Mouse (Mus musculus): Measurements from ENCODE around the gene Snf8.

The Snf8 gene

GRCm38 (mm10) chr11:96034596-96035052 is at the start of gene Snf8:
TSS of gene Snf8 (plus strand) at chr11:96034885.
- peak; percentile 88 to 94 for DNase-seq (ENCODE audit: low spot score in 2 of 2)

- DNase-seq (ENCODE audit: low spot score in 2 of 2), result no peak
Measured at GRCm38 (mm10) chr11:95987854-95988447, 46.7 kb upstream of the Snf8 start.

DNA sequence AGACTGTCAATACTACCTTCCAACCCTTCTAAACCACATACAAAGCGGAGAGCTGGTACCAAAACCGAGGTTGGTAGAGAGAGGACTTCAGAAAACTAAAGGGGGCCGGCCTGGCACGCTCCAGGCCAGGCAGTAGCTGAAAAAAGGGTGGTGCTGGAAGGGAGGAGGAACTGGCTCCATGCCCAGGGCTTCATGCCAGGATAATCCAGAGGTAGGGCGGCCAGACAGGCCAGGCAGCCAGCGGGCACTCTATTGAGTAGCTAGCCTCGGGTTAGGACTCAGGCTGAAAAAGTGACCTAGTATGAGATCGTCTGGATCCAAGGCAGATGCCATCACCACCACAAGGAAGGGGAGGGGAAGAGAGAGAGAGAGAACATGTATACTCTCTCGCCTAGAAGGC is 46.2 kb upstream of the Snf8 start:
- DNase-seq (ENCODE audit: low spot score in 2 of 2), result peak; percentile 68 to 75

DNA sequence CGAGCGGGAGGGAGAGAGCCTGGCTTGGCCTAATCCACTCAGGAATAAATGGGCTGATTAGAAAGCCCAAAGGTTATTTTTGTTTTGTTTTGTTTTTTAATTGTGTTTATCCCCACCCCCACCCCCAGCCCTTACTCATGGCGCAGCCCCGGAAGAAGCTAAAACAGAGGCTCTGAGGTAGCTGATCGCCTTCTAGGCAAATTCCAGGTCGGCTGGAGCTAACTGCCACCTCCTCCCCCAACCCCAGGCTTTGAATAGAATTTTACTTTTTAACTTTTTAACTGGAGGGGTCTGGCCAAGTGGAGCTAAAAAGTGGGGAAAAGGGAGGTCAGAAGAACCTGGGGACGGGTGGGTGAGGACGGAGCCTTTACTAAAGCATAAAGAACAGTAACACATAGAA is 44.8 kb upstream of the Snf8 start:
- DNase-seq (ENCODE audit: low spot score in 2 of 2), result no peak

DNA sequence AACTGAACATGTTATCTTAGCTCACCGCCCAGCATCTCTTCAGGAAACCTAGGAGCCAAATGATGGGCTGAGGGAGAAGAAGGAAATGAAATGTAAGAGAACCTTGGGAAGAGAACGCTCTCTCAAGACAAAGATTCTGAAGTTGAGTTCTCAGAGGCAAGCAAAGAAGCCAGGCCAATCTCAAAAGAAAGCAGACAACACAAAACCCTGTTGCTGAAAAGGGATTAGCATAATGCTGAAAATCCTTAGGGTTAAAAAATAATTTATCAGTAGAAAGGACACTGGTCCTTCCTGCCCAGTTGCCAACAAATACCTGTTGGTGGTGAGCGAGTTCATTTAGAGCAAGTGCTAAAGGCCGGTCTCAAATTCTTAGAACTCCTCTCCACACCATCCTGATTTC is 44.3 kb upstream of the Snf8 start:
- no peak for DNase-seq (ENCODE audit: low spot score in 2 of 2)

- no peak for DNase-seq (ENCODE audit: low spot score in 2 of 2)
Measured at GRCm38 (mm10) chr11:95990886-95991708, 43.6 kb upstream of the Snf8 start.

DNA sequence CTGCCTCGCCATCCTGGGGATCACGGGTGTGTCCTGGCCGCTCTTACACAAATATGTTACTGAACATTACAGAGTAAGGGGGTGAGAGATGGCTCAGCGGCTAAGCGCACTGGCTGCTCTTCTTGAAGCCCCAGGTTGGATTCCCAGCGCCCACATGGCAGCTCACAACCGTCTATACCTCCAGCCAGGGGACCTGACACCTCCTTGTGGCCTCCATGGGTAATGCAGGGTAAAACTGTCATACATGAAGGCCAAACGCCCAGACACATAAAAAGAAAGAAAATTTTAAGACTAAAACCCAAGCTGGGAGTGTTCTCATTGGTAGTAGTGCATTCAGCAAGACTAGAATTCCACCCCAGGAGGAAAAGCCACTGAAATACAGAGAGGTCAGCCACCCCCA is 40.5 kb upstream of the Snf8 start:
- no peak for DNase-seq (ENCODE audit: low spot score in 2 of 2)

DNA sequence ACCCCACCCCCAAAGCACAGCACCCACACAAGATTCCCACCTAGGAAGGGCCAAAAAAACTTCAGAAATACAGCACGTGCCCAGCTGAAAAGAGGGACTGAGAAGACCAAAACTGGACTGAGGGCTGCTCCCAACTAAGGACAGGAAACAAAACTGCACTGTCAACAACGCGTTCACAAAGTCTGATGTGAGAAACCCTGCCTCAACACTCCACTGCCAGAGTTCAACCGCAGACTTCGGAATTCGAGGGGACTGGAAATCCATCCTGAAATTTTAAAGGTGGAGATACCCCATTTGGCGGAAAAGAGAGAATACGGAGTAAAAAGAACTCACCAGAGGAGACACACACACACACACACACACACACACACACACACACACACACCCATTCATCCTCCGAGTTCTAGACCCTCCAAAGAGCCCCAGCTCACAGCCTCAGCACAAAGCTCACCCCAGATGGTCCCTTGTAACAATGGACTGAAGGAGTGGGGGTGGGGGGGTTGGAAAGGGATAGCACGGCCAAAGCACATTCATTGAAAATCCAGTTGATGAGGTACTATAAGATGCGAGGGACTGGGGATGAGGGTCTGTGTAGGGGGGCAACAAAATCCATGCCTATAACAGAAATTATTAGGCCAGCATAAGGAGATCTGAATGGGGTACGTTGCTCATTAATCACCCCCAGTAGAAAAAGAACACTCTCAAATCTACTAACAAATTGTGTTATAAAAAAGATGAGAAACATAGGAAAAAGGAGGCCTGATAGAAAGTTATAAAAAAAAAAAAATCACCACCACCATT is 31.4 kb upstream of the Snf8 start:
- no peak for DNase-seq (ENCODE audit: low spot score in 2 of 2)

DNA sequence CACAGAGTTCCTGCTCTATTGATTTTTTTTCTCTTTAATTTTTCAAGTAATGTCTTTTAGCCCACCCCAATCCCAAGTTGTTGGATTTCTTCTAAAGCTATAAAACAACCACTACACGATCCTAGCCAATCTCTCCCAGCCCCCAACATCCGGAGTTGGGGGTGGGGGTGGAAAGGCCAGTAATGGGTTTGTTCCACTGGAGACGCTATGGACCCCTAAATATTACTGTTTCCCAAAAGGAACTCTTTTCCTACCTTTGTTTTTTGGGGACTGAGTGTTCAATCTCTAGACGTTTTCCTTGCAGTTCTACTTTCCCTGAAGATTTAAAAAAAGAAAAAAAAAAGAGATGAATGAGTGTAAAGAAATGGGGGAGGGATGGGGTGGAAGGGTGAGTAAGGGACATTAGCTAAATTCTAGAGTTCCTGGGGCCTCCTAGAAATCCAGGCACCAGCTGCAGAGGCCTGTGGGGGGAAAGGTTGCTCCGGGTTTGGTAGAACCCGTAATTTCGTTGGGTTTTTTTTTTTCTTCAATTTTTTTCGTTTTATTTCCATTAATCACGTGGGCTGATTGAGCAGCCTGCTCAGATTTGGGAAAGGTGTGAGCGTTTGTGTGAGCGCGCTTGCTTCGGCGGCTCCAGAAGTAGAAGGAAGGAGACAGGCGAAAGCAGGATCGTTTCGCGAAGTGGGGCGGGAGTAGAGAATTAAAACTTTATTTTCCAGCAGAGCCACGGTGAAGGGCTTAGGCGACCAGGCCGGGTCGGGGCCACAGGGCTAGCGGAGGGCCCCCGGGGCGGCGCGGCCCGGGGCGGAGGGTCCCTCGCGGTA is 30.5 kb upstream of the Snf8 start:
- no peak for DNase-seq (ENCODE audit: low spot score in 2 of 2)

DNA sequence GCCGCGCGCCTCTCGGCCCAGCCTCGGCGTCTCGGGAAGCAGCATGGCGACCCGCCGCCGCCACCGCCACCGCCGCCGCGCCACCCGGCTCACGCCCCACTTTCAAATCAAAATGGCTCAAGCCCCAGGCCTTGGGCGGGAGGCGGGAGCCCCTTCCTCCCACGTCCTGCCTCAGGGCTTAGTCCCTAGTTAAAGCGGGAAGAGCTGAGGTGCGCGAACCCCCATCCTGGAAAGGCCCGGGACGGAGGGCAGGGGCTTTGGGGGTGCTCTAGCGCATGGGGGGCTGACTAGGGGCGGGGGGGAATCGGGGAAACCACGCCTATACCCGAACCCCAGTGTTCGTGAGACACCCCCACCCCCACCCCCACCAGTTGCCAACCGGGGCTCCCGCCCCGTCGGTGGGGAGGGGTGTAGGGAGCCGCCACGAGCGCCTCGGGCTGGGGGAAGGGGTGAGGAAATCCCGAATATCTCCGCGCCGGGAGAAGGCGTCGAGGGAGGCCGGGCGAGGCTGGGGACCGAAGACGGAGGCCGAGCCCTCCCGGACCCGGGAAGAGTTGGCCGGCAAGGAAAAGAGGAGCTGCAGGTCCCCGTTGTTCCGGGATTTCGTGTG is 29.8 kb upstream of the Snf8 start:
- DNase-seq (ENCODE audit: low spot score in 2 of 2), result peak in 1 of 2 experiments; percentile 32

GRCm38 (mm10) chr11:96005403-96006271 is 29.0 kb upstream of the Snf8 start, which contains the start of gene Igf2bp1:
TSS of gene Igf2bp1 (minus strand) at chr11:96005940.
- DNase-seq (ENCODE audit: low spot score in 2 of 2), result peak in 1 of 2 experiments; percentile 60

DNA sequence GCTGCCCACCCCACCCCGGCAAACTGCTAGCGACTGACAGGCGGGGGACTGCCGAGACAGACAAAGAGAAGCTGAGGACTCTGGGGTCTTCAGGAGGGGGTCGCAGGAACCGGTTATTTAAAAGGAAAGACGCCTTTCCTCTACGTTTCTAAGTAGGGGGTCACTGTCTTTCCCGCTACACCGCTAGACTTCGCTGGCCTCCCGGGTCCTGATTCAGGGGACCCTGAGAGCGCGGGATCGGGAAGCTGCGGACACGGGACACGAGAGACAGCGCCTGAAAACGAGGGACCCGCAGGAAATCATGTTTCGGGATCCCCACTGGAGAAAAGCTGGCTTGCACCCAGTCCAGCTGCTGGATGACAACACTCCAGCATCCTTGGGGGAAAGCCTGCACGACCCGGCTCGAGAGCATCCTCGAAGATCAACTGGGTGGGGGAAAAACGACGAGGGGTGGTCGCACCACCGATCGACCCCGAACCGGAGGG is 28.3 kb upstream of the Snf8 start:
- peak in 1 of 2 experiments; percentile 27 for DNase-seq (ENCODE audit: low spot score in 2 of 2)

- DNase-seq (ENCODE audit: low spot score in 2 of 2), result peak in 1 of 2 experiments; percentile 32
Measured at GRCm38 (mm10) chr11:96006852-96007515, 27.7 kb upstream of the Snf8 start.

- no peak for DNase-seq (ENCODE audit: low spot score in 2 of 2)
Measured at GRCm38 (mm10) chr11:96007516-96008235, 27.0 kb upstream of the Snf8 start.

GRCm38 (mm10) chr11:96008827-96009226 is 25.9 kb upstream of the Snf8 start:
- DNase-seq (ENCODE audit: low spot score in 2 of 2), result no peak

DNA sequence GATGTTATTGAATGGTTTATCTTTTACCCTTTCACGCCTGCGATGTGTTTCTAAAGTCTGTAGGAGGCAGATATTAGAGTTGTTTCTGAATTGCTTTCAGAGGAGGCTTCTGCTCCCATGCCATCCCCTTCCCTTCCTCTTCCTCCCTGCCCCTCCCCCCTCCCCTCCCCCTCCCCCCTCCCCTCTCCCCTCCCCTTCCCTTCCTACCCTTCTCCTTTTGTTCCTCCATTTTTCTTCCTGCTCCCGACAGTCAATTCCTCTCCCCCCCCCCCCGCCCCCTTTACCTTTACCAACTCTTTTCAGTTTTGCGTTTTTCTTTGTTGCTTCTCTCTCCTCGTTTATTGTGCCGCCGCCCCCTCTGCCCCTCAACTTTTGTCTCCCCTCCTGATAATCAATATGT is 22.7 kb upstream of the Snf8 start:
- no peak for DNase-seq (ENCODE audit: low spot score in 2 of 2)

- no peak for DNase-seq (ENCODE audit: low spot score in 2 of 2)
Measured at GRCm38 (mm10) chr11:96015421-96015820, 19.3 kb upstream of the Snf8 start.

- DNase-seq (ENCODE audit: low spot score in 2 of 2), result peak in 1 of 2 experiments; percentile 49
Measured at GRCm38 (mm10) chr11:96017941-96018351, 16.7 kb upstream of the Snf8 start.

GRCm38 (mm10) chr11:96020622-96021021 is 14.1 kb upstream of the Snf8 start:
- DNase-seq (ENCODE audit: low spot score in 2 of 2), result no peak

Measured in urinary bladder, adult 18-20 months (tissue).